Mouse (Mus musculus) liver, adult 2 months (tissue): ENCODE measurements around the gene Gm5447.

ENCODE experiments used
- CTCF ChIP-seq: fragments of 200-500 bp; IDR thresholded peaks from 2 replicates; pipeline ENCODE4 v1.5.1; 2011; ENCODE audit warnings: low read depth, low read length, control low read depth
- POLR2A ChIP-seq: fragments of 200-500 bp; IDR thresholded peaks from 2 replicates; pipeline ENCODE4 v1.6.1; 2011; ENCODE audit warnings: low read length, control low read depth; ENCODE audit not compliant: insufficient read depth; ENCODE audit errors: extremely low read depth

- TF ChIP-seq POLR2A (no peak), CTCF (no peak)
Observed at GRCm38 (mm10) chr13:30947129-30947528, 26.9 kb upstream of the Gm5447 start.
